8 mouse cellular contexts compared by ENCODE assay signal in the genomic region with DNA sequence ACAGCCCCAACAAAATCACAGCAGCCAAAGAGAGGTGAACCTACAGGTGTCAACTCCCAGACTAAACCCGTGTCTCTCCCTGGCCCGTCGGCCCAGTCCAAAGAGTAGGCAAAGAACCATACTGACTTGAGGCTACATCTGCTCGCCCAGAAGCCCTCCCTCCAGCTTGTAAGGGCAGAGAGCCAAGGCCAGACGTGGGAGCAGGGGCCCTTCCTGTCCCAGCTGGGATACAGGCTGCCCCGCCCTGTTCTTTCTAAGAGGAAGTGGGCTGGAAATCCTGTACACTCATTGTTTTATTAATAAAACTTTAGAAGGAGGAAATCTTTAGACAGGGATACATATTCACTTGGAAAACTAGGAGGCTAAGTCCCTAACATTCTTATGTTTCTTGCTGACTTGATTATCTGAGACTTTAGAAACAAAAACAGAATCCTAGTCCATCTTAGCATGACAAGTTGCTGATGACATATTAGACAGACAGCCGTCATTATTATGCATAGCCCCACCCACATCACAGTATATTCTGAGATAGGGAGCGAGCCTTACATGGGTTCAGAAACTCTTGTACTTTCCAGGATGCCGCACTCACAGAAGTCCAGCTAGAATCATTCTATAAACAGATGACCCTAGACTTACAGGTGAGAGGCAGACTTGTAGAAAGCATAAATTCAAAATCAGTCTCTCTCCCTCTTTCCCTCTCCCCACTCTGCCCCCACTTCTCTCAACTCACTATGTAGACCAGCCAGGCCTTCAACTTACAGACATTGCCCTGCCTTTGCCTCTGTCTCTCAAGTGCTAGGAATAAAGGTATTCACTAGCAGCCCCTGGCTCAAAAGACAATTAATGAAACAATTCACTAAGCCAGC.
DNase-seq lines count a peak whose midpoint lies in the region; ATAC-seq and TF ChIP-seq lines count a peak whose summit lies in the region.

No protein-coding gene starts in this region.

- peak overlapping the region; percentile 73 for H3K27ac ChIP-seq in intestine, postnatal 0 days (ENCODE audit: low read depth, low read length)
- H3K27ac ChIP-seq in lung, embryonic 14.5 days (ENCODE audit: low read depth), result peak overlapping the region; percentile 94
- H3K27ac ChIP-seq in stomach, postnatal 0 days (replicated peaks), result peak overlapping the region; percentile 94

- H3K9me3 ChIP-seq in intestine, postnatal 0 days (ENCODE audit: control insufficient read depth), result no peaks in the 10 kb centered on the region
- no peaks in the 10 kb centered on the region for H3K9me3 ChIP-seq in lung, embryonic 14.5 days (ENCODE audit: low read depth, low read length)
- no peaks in the 10 kb centered on the region for H3K9me3 ChIP-seq in stomach, postnatal 0 days (ENCODE audit: control insufficient read depth, low read length)

- ATAC-seq in intestine, postnatal 0 days, result peak; percentile 90
- ATAC-seq in lung, embryonic 14.5 days (ENCODE audit: insufficient read depth), result peak; percentile 79
- peak; percentile 87 for ATAC-seq in stomach, postnatal 0 days (ENCODE audit: low FRiP score, low TSS enrichment)

- TF ChIP-seq EP300 in stomach, postnatal 0 days (optimal IDR thresholded peaks at IDR 0.05), result no peak

- H3K9ac ChIP-seq in intestine, postnatal 0 days (ENCODE audit: low read depth, low read length), result no peak overlapping the region
- no peak overlapping the region for H3K9ac ChIP-seq in lung, embryonic 14.5 days
- H3K9ac ChIP-seq in stomach, postnatal 0 days (ENCODE audit: low read length), result no peak overlapping the region

- H3K4me3 ChIP-seq in intestine, postnatal 0 days (ENCODE audit: low read depth, low read length), result no peak overlapping the region
- H3K4me3 ChIP-seq in lung, embryonic 14.5 days (ENCODE audit: low read depth, low read length), result no peak overlapping the region
- no peak overlapping the region for H3K4me3 ChIP-seq in stomach, postnatal 0 days (ENCODE audit: low read depth, low read length)

- 20% methylated on average over 9 of the region's 9 CpGs for WGBS in intestine, postnatal 0 days
- WGBS in lung, embryonic 14.5 days, result 33% methylated on average over 9 of the region's 9 CpGs
- 33% methylated on average over 9 of the region's 9 CpGs for WGBS in stomach, postnatal 0 days

- no peaks in the 10 kb centered on the region for H3K27me3 ChIP-seq in intestine, postnatal 0 days (replicated peaks; ENCODE audit: control insufficient read depth, insufficient read depth, low read length)
- no peaks in the 10 kb centered on the region for H3K27me3 ChIP-seq in lung, embryonic 14.5 days (ENCODE audit: insufficient read depth, low read length)
- no peaks in the 10 kb centered on the region for H3K27me3 ChIP-seq in stomach, postnatal 0 days (ENCODE audit: control insufficient read depth, insufficient read depth, low read length)

- H3K4me2 ChIP-seq in intestine, postnatal 0 days (replicated peaks; ENCODE audit: low read depth), result peak overlapping the region; percentile 14; the same call in 1 of the 2 replicates
- peak overlapping the region; percentile 34 for H3K4me2 ChIP-seq in lung, embryonic 14.5 days
- H3K4me2 ChIP-seq in stomach, postnatal 0 days (replicated peaks; ENCODE audit: low read depth), result no peak overlapping the region

- no peak for TF ChIP-seq CTCF in intestine, postnatal 0 days (IDR thresholded peaks at IDR 0.05; ENCODE audit: low read depth)
- TF ChIP-seq CTCF in lung, embryonic 14.5 days (IDR thresholded peaks at IDR 0.05; ENCODE audit: low read depth), result no peak
- TF ChIP-seq CTCF in stomach, postnatal 0 days (IDR thresholded peaks at IDR 0.05; ENCODE audit: low read depth), result no peak

- peaks cover 14% of the 10 kb centered on the region for H3K4me1 ChIP-seq in intestine, postnatal 0 days (replicated peaks; ENCODE audit: control insufficient read depth, insufficient read depth, low read length)
- peaks cover 19% of the 10 kb centered on the region for H3K4me1 ChIP-seq in lung, embryonic 14.5 days (ENCODE audit: insufficient read depth)
- no peaks in the 10 kb centered on the region for H3K4me1 ChIP-seq in stomach, postnatal 0 days (replicated peaks; ENCODE audit: control insufficient read depth, insufficient read depth)

- H3K36me3 ChIP-seq in intestine, postnatal 0 days (ENCODE audit: control insufficient read depth, insufficient read depth), result no peaks in the 10 kb centered on the region
- no peaks in the 10 kb centered on the region for H3K36me3 ChIP-seq in lung, embryonic 14.5 days (ENCODE audit: insufficient read depth)
- no peaks in the 10 kb centered on the region for H3K36me3 ChIP-seq in stomach, postnatal 0 days (ENCODE audit: control insufficient read depth, insufficient read depth, low read length)

- DNase-seq in urinary bladder, postnatal 14 days (ENCODE audit: low spot score), result peak; percentile 71
- DNase-seq in urinary bladder, postnatal 10 days (ENCODE audit: low spot score), result no peak
- peak; percentile 85 for DNase-seq in gastrocnemius, postnatal 25 days
- peak; percentile 86 for DNase-seq in lung, embryonic 14.5 days
- peak; percentile 83 for DNase-seq in stomach, postnatal 0 days (ENCODE audit: low spot score)
- no peak for DNase-seq in cerebellum, postnatal 4 days (ENCODE audit: low spot score in 2 of 2)
- no peak for DNase-seq in embryo, embryonic 11 days

Comparison
In these comparisons a context has a peak if more than half of its experiments do, and no peak if none do; other contexts are left out.
1. DNase-seq: peak in urinary bladder, postnatal 14 days (single experiment), gastrocnemius, postnatal 25 days (single experiment), lung, embryonic 14.5 days (single experiment) and stomach, postnatal 0 days (single experiment); none in urinary bladder, postnatal 10 days (single experiment), cerebellum, postnatal 4 days (0 of 2) and embryo, embryonic 11 days (single experiment).
2. Peak in every context shown above with its lines, with median percentiles within 50 percentile points of each other: ATAC-seq and H3K27ac ChIP-seq.